Mouse (Mus musculus) heart, adult 11 months (tissue): ENCODE results near the gene Wdr43.
A peak's percentile ranks its signal among the peaks of the same experiment; 100 is the strongest.

ENCODE experiments used
- DNase-seq: peaks from one replicate; pipeline ENCODE4 v3.0.0; 2022

Gene Wdr43

DNA sequence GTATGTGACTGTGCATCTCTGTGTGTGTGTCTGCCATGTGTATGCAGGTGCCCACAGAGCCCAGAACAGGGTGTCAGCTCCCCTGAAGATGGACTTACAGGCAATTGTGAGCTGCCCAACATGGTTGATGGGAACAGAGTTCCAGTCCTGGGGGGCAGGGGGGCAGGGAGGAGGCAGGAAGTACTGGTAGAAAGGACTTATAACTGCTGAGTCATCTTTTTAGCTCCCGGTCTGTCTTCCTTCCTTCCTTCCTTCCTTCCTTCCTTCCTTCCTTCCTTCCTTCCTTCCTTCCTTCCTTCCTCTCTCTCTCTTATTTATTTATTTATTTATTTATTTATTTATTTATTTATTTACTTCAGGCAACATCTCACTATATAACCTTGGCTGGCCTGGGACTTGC lies 48.5 kb downstream of the Wdr43 start:
- peak; percentile 49 for DNase-seq

DNA sequence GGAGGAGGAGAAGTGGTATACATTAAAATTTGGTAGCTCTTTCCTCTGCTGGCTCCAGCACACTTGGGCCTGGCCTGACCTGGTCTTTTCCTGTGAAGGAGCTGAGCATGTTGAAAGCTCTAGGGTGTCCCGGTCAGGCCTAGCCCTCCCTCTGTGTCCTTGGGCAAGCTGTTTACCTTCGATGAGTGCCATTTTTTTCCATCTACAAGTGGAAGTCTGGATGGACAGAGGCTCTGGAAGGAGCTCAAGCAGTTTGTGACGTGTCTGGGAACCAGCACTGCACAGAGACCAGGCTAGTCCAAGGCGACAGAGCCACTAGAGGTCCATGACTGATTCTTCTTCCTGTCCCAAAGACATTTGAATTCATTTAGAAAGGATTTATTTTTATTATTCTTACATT lies 49.5 kb downstream of the Wdr43 start:
- DNase-seq: peak; percentile 56

DNA sequence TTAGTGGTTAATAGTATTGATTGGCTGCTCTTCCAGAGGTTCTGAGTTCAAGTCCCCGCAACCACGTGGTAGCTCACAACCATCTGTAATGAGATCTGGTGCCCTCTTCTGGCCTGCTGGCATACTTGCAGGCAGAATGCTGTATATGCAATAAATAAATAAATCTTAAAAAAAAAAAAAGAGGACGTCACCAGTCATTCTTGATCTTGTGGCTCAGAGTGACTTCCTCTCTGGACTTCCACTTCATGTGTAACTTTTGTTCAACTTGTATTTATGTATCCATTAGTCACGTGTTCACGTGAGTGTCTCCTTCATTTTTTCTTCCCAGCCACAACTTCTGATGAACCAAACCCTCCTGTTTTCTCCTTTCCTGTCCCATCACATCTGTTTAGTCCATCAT lies 53.8 kb downstream of the Wdr43 start:
- DNase-seq: no peak

DNA sequence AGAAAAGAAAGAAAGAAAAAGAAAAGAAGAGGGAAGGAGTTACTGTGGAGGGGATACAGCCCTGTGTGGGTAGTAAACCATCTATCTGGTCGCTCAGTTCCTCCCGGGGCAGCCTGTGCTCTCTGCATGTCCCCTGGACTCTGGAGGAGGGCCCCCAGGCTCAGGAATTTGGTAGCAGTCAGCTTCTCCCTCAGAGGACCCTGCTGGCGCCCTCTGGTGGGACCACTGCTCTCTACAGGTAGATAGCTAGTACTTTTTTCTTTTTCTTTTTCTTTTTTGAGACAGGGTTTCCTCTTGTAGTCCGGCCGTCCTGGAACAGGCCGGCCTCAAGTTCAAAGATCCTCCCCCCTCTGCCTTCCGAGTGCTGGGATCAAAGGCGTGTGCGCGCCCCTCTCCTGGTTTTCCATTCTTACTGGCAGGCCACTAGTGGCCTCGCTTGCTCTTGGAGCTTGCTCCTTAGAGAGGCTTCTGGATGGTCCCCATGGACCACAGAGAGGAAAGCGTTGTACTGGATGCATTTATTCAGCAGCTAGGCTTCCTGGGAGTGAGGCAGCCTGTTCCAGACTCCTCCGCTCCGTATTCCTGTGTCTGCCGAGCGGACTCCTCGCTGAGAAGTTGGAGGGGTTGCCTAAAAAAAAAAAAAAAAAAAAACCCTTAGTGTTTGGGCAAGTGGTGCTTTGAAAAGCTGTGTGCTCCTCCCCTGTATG lies 56.3 kb downstream of the Wdr43 start:
- DNase-seq: peak; percentile 91

DNA sequence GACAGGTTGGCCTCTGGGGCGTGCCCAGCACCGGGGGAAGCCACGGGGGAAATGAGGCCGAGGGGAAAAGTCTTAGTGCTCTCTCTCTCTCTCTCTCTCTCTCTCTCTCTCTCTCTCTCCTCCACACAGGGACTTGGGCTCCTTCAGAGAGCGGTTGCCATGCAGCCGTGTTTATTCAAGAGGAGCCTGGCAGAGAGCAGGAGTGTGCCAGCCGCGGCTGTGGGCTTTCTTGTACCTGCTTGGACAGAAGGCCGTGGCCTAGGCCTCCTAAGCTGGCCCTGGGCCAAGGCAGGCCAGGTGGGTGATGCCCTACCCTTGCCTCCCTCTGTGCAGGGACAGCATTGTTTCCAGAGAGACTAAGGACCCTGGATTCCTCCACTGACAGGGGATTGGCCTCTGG lies 57.4 kb downstream of the Wdr43 start, which contains the start of gene Togaram2:
Gene Togaram2, plus strand, starts transcription at position 170 of the 400 bp plus-strand sequence.
- DNase-seq: peak; percentile 86

DNA sequence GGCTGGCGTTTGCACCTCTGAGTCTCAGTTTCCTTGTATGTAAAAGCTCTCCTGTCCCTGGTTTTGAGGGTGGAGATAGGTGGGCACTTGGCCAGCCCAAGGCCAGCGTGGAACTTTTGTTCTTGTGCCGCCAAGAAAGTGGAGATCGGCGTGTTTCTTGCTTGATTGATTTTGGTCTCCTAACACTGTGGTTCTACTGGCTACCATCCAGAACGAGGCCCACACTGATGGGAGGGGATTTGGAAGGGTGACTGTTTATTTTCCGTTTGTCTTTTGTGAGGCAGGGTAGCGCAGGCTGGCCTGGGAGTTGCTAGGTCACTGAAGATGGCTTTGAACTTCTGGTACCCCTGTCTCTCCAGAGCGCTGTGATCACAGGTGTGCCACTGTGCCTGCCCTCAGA lies 58.2 kb downstream of the Wdr43 start:
- DNase-seq: peak; percentile 85

DNA sequence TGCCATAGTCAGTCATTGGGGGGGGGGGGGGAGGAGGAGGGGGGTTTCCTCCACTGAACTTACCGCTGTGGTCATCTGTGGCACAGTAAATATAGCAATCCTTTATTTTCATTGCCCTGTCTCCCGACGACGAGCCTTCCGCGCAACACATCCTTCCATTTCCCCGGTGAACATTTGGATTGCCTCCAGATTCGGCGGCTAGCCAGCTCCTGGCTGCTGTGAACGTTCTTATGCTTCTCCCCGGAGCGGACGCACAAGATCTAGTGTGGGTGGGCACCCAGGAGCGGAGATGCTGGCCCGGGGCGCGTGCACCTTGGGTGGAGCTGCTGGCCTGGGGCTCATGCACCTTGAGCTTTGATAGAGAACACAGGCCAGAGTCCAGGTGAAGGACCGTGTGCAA lies 59.2 kb downstream of the Wdr43 start:
- peak; percentile 85 for DNase-seq

DNA sequence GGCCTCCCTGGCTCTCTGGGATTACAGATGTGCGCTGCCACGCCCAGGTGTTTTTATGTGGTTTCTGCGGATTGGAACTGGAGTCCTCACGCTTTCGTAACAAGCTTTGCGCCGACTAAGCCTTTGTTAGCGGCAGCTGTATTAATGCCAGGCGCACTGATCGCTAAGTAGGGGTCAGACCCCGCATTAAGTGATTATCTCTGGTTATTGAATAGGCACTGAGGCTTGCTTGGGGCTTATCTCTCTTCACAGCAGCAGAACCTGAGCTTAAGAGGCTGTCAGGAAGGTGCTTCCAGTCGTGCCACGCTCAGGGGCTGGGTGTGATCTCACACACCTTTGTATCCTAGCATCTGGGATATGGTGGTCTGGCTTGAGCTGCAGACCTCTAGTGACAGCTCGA lies 66.0 kb downstream of the Wdr43 start:
- DNase-seq: no peak

DNA sequence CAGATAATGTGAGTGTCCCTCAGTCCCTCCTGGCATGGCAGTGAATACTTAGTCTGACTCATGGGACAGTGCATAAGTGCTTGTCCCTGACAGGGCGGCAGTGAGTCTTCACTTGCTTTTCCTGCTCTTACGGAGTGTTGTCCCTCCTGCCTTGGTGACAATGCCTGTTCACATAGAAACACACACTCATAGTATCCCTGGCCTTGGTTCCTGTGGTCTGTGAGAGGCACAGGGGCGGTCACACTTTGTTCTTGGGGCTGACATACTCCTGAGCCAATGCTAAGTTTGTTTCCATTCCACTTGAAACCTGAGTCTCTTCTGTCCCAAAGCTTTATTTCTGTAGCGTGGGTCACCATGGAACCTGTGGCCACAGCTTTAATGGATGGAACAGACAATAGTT lies 66.7 kb downstream of the Wdr43 start:
- no peak for DNase-seq

DNA sequence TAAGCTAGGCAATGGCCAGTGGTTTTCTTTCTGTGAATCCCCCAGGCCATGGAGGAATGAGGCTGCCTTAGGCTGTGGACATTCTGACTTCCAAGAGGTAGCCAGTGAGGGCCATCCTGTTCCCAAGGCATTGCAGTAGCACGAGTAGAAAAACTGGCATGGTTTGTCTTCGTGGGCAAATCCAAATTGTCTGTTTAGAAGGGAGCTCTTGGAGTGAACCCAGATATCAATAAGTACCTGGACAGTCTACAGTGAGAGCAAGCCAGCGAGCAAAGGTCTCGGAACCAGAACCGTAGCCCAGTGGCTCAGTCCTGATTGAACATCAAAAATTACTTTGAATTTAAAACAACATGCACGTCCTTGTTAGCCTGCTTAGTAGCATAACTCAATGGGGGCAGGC lies 67.6 kb downstream of the Wdr43 start:
- no peak for DNase-seq

DNA sequence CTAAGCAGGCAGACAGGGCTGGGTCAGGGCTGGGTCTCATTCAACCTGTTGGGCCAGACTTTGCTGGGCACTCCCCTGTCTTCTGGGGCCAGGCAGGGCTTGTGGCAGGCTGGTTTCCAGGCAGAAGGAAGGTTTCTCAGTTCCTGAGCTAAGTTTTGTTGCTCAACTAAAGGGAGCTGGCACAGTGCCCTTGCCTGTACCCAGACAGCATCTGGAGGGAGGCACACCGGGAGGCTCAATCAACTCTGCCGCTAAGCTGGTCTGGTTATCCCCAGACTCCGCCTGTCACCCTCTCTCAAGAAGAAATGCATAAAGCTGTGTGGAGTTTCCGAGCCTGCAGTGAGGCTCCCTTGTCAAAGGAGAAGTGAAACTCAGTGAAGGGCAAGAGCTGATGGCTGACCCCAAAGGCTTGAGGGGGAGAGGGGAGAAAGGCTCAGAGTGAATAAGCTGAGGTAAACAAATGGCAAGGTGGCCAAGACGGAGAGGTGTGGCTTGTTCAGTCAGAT lies 68.5 kb downstream of the Wdr43 start:
- DNase-seq: peak; percentile 91

DNA sequence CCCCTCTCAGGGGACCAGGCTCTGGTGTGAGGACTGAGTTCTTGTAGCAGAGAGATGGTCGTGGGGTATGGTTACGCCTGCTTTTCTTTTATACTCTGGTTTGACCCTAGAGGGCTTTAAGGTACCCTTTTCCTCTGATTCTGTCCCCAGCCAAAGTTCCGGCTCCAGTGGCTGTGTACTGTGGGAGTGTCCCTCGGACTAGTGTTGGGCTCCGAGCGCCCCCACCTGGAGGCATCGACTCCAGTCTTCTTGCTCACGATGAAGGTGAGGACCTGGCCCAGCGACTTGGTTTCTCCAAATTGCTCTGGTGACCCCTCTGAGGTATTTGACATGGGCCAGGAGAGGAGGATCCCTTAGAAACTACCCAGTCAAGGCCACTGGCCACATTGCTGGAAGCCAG lies 71.7 kb downstream of the Wdr43 start:
- no peak for DNase-seq

DNA sequence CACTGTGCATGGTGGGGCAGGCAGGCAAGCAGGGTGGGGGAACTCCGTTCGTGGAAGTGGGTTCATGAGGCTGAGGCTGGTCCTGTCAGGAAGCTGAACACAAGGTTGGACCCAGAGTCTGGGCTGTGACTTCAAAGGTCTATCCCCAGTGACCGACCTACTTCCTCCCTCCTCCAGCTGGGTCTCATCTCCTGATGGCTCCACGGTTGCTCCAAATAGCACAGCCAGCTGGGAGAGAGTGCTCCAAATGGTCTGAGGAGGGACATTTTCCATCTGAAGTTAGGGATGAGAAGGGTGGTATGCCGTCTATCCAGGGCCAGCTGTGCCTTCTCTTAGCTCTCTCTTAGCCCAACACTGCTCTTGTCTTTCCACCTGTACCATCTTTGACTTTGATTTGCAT lies 74.2 kb downstream of the Wdr43 start:
- peak; percentile 96 for DNase-seq

DNA sequence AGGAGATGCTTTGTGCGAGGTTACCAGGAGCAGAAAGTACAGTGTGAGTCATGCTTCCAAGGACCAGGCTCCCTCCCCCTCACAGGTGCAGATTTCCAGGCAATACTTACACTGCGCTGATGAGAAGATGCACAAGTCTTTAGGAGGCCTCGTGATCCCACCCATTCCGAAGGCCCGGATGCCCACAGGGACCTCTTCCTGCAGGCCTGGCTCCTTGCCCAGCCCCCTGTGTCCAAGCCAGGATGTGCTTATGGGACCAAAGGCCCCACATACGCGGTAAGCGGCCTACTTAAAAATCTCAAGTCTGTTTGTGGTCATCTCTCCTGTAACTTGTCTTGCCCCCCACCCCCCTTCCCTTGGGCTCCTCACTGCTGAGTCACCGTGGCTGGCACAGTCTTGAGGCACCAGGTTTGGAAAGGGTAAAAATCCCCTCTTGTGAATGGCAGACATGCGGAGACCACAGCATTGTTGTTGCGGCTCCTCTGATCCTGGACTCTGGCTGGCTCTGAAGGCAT lies 75.7 kb downstream of the Wdr43 start:
- peak; percentile 89 for DNase-seq

DNA sequence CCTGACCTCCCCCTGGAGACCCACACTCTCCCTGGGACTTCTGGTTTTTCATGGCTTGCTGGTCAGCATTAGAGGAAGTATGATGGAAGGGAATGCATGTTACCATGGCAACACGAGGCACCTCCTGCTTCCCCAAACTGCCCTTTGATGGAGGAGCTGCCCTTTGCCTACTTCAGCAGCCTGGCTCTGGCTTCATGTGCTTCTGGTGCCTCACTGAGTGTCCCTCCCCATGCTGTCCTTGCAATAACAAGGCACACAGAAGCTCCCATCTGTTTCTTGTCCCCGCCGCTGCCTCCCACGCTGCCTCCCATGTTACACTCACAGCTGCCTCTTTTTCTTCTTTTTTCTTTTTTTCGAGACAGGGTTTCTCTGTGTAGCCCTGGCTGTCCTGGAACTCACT lies 77.6 kb downstream of the Wdr43 start:
- peak; percentile 91 for DNase-seq

DNA sequence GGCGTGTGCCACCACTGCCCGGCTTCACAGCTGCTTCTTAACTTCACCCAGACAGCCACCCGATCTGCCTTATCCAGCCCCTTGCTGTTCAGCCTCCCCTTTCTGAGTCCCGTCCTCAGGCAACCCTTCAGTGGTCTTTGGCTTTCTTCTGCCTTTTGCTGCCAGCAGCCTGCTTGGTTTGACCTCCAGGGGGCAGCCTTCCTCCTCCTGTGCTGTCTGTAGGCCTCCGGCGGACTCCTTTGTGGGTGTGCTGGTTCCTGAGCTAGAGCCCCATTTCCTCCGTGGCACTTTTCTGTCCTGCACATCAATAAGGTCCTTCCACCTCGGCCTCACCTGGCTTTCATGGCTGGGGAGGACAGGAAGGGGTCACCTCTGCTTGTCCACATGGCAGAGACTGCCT lies 78.1 kb downstream of the Wdr43 start:
- DNase-seq: no peak

DNA sequence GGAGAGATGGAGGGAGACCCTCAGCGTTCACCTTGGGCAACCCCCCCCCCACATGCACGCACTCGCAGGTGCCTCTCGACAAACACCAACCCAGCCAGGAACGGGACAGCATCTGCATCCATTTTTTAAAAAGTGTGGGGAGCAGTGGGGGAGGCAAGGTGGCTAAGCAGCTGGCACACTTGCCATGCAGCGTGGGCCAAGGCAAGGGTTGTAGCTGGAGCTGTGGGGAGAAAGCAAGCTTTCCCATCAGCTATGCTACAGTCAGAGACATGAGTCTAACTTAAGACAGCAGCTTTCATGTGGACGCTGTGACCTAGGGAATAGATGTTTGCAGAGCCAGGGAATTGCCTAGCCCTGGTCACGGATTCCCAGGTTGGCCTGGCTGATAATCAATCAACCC lies 79.5 kb downstream of the Wdr43 start:
- no peak for DNase-seq

DNA sequence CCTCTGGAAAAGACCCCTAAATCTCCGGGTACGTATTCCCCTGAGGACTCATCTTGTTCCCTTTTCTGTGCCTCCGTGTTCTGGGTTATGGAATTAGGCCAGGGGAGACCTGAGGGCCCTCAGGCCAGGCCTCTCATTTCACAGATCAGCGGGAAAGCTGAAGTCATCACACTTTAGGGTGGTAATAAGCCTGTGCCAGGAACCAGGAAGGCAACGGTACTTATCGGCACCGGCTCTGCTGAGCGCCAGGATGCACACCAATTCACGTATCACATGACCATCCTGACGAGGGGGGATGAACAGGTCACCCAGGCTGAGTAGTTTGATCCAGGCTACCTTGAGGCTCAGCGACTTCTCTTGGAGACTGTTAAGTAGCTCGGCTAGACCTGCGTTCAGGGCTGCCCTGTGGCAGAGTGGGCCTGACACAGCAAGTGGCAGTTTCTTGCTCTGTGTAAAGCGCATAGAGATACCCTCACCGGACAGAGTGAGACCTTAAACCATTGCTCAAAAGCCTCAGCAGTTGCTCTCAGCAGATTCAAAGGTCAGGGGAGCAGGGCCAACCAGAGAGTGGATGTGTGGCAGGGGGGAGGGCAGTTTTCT lies 80.1 kb downstream of the Wdr43 start:
- DNase-seq: peak; percentile 95

DNA sequence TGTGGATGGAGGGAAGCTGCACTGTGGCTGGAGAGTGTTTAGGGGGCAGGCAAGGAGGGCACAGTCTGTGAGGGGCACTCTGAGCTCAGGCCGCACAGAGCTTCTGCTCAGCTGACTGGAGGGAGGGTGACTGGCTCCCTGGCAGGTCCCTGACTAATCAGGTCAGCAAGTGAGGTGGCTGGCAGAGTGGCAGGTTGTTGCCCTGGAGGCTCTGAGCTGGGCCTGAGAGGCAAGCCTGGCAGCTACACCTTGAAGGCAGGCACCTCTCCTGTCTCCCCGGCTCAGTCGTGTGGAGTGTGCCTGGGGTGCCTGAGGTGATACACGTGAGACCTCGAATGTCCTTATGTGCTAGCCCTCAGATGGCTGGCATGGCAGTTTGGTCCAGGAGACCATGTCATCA lies 80.7 kb downstream of the Wdr43 start:
- peak; percentile 98 for DNase-seq

DNA sequence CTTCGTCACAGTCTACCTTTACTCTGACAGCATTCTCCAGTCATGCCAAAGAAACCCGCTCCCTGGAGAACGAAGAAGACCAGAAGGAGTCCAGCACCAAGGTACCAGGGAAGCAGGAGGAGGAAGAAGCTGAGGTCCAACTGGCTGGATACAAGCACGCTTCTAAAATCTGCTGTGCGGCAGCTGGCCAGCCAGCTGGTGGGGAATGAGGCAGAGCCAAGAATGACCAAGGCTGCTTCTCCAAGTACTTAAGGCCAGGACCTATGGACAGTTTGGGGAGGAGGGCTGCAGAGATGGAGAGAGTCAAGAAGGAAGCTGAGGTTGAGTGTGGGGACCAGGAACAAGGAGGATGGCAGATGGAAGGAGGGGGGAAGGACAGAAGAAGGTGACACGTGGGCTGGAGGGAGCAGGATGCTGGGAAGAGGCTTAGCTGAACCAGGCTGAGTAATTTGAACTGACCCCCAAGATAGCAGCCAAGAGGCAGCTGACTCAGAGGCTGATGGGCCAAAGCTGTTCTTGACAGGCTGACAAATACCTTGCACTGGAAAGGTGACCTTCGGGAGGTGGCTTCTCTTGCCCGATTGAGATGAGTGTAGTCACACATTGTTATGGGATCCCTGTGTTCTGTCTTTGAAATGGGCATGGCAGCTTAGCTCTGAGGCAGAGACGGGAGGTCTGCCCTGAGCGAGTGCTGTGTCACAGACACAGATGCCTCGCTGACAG lies 82.4 kb downstream of the Wdr43 start:
- DNase-seq: peak; percentile 98

DNA sequence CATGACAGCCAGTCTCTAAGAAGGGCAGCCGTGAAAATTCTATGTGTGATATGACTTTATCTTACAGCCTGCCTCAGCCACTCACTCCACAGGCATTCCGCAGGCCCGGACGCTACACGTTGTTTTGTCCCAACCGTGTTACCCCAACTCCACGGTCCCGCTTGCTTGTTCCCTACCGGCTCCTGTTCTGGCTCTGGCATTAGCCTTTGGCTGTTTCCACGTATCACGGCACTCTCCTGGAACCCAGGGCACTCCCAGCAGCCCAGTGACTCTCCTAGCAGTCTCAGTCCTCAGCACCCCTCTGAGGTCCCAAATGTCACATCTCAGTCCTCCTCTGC lies 82.9 kb downstream of the Wdr43 start:
- DNase-seq: no peak

DNA sequence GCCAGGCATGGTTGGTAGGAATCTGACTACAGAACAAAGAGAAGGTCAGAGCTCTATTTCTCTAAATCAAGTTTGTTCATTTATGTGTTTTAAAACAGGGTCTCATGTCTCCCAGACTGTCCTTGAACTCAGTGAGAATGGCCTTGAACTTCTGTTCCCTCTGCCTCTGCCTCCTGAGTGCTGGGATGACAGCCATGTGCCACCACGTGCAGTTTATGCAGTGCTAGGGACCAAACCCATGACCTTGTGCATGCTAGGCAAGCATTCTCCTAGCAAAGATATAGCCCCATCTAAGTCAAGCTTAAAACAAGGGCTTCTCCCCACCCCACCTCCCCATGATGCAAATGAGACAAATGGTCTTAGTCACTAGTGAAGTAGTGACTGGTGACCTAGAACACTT lies 89.4 kb downstream of the Wdr43 start:
- peak; percentile 92 for DNase-seq

DNA sequence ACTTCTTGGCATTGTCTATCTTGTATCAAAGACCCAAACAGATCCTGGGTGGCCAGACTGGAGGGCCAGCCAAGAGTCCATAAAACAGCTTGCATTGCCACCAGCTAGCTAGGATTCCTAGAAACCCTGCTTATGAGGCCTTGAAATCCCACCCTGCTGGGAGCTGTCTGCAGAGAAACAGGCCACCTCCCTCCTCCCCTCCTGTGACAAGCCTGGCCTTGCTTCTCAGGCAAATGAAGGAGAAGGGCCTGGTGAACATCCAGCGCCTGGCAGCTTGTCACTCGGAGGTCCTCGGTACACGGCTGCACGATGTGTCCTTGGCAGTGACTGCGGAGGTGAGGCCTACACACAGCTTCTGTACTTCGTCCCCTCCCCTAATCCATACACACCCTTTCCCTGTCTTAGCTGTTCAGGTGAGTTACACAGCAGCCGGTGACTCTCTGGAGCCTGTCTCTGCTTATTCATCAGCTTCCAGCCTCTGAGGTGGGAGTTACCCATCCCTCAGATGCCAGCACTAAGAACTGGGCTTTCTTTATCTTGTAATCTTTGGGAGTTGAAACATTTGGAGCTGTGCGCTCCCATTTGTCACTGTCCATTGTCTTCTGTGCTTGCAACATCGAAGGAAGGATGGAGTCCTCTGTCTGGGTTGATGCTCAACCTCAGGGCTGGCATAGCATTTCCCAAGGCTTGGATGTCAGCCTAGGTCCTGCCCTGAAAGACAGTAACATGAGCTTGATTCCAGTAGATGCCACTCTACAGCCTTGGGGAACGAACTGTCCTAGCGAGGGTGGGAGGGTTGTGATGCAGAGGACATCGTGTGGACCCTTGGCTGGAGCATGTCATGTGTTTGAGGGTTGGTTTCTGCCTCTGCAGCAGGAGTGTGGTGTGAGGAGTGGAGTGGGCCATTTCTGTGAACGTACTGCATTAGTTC lies 90.1 kb downstream of the Wdr43 start:
- DNase-seq: peak; percentile 96
